Mouse (Mus musculus): ENCODE results near the gene St6gal1. TPM values are rescaled to one million over a fixed set of nuclear protein-coding genes. Genes with fewer than 3 reads are reported as not detected.
A peak's percentile ranks its signal among the peaks of the same experiment; 100 is the strongest.

St6gal1 gene
- polyA plus RNA-seq, 1 experiment from 2014 or later: 60.3 TPM

- H3K27me3 ChIP-seq (ENCODE audit: insufficient read depth, low read length): no peaks in the 10 kb centered on the region
- no peak for TF ChIP-seq CTCF (IDR thresholded peaks at IDR 0.05; ENCODE audit: low read depth)
- ATAC-seq (ENCODE audit: insufficient read depth) (no peak), DNase-seq (no peak)
- H3K4me2 ChIP-seq: no peak overlapping the region
- H3K4me1 ChIP-seq (ENCODE audit: insufficient read depth): no peaks in the 10 kb centered on the region
- no peaks in the 10 kb centered on the region for H3K36me3 ChIP-seq (ENCODE audit: insufficient read depth)
- H3K9ac ChIP-seq: no peak overlapping the region
- H3K4me3 ChIP-seq (ENCODE audit: low read depth, low read length): no peak overlapping the region
- H3K9me3 ChIP-seq (ENCODE audit: low read depth, low read length): no peaks in the 10 kb centered on the region
- no peak overlapping the region for H3K27ac ChIP-seq (ENCODE audit: low read depth)
Observed at GRCm38 (mm10) chr16:23384304-23384703, 159.8 kb downstream of the St6gal1 start.

- Histone ChIP-seq H3K9ac (no peak overlapping the region), H3K27me3 (ENCODE audit: insufficient read depth, low read length) (no peaks in the 10 kb centered on the region), H3K27ac (ENCODE audit: low read depth) (no peak overlapping the region), H3K36me3 (ENCODE audit: insufficient read depth) (no peaks in the 10 kb centered on the region), H3K9me3 (ENCODE audit: low read depth, low read length) (no peaks in the 10 kb centered on the region), H3K4me2 (no peak overlapping the region), H3K4me3 (ENCODE audit: low read depth, low read length) (no peak overlapping the region), H3K4me1 (ENCODE audit: insufficient read depth) (no peaks in the 10 kb centered on the region; the same call in 1 of the 2 replicates)
- no peak for DNase-seq
- 90% methylated on average over 5 of the region's 5 CpGs for WGBS
- TF ChIP-seq CTCF (IDR thresholded peaks at IDR 0.05; ENCODE audit: low read depth): no peak
- ATAC-seq (ENCODE audit: insufficient read depth): no peak
Observed at GRCm38 (mm10) chr16:23397931-23398330, 173.4 kb downstream of the St6gal1 start.

- Histone ChIP-seq H3K4me2 (no peak overlapping the region), H3K27me3 (ENCODE audit: insufficient read depth, low read length) (no peaks in the 10 kb centered on the region), H3K9me3 (ENCODE audit: low read depth, low read length) (no peaks in the 10 kb centered on the region), H3K4me3 (ENCODE audit: low read depth, low read length) (no peak overlapping the region), H3K4me1 (ENCODE audit: insufficient read depth) (no peaks in the 10 kb centered on the region; the same call in 1 of the 2 replicates), H3K36me3 (ENCODE audit: insufficient read depth) (no peaks in the 10 kb centered on the region), H3K27ac (ENCODE audit: low read depth) (no peak overlapping the region), H3K9ac (no peak overlapping the region)
- 18% methylated on average over 4 of the region's 4 CpGs for WGBS
- no peak for TF ChIP-seq CTCF (IDR thresholded peaks at IDR 0.05; ENCODE audit: low read depth)
- DNase-seq (peak; percentile 20), ATAC-seq (ENCODE audit: insufficient read depth) (peak; percentile 76)
Observed at GRCm38 (mm10) chr16:23401463-23401862, 176.9 kb downstream of the St6gal1 start.

- no peak for ATAC-seq (ENCODE audit: insufficient read depth)
- Histone ChIP-seq H3K27me3 (ENCODE audit: insufficient read depth, low read length) (no peaks in the 10 kb centered on the region), H3K36me3 (ENCODE audit: insufficient read depth) (no peaks in the 10 kb centered on the region), H3K4me2 (no peak overlapping the region), H3K27ac (ENCODE audit: low read depth) (no peak overlapping the region), H3K4me1 (ENCODE audit: insufficient read depth) (no peaks in the 10 kb centered on the region; the same call in 1 of the 2 replicates), H3K9ac (no peak overlapping the region), H3K9me3 (ENCODE audit: low read depth, low read length) (no peaks in the 10 kb centered on the region), H3K4me3 (ENCODE audit: low read depth, low read length) (no peak overlapping the region)
- no peak for TF ChIP-seq CTCF (IDR thresholded peaks at IDR 0.05; ENCODE audit: low read depth)
- no peak for DNase-seq
- 50% methylated on average over 3 of the region's 3 CpGs for WGBS
Observed at GRCm38 (mm10) chr16:23401959-23402358, 177.4 kb downstream of the St6gal1 start.

- Histone ChIP-seq H3K4me3 (ENCODE audit: low read depth, low read length) (no peak overlapping the region), H3K9ac (no peak overlapping the region), H3K27me3 (ENCODE audit: insufficient read depth, low read length) (no peaks in the 10 kb centered on the region), H3K4me1 (ENCODE audit: insufficient read depth) (no peaks in the 10 kb centered on the region; the same call in 1 of the 2 replicates), H3K4me2 (no peak overlapping the region), H3K36me3 (ENCODE audit: insufficient read depth) (no peaks in the 10 kb centered on the region), H3K27ac (ENCODE audit: low read depth) (no peak overlapping the region), H3K9me3 (ENCODE audit: low read depth, low read length) (no peaks in the 10 kb centered on the region)
- TF ChIP-seq CTCF (IDR thresholded peaks at IDR 0.05; ENCODE audit: low read depth): peak; percentile 90
- peak; percentile 95 for DNase-seq
- peak; percentile 68 for ATAC-seq (ENCODE audit: insufficient read depth)
- WGBS: 29% methylated on average over 8 of the region's 8 CpGs
Observed at GRCm38 (mm10) chr16:23403008-23403755, 178.6 kb downstream of the St6gal1 start.

Other genes with a start within 250 kb of the St6gal1 start
- not detected in 2 replicates for gene Kng2, start 195.3 kb upstream of the St6gal1 start, polyA plus RNA-seq (2014; fragmentation: Nextera tagmentation; extraction: Ambion mirVana)
- gene Kng1, start 166.9 kb upstream of the St6gal1 start, polyA plus RNA-seq (2014; fragmentation: Nextera tagmentation; extraction: Ambion mirVana): 0.22 and 0.32 TPM in 2 replicates
- gene Eif4a2, start 117.3 kb upstream of the St6gal1 start, polyA plus RNA-seq (2014; fragmentation: Nextera tagmentation; extraction: Ambion mirVana): 194 and 206 TPM in 2 replicates
- 144 and 148 TPM in 2 replicates for gene Rfc4, start 97.0 kb upstream of the St6gal1 start, polyA plus RNA-seq (2014; fragmentation: Nextera tagmentation; extraction: Ambion mirVana)
- not detected in 2 replicates for gene Adipoq, start 78.2 kb upstream of the St6gal1 start, polyA plus RNA-seq (2014; fragmentation: Nextera tagmentation; extraction: Ambion mirVana)
- not detected in 2 replicates for gene Rtp1, start 204.4 kb downstream of the St6gal1 start, polyA plus RNA-seq (2014; fragmentation: Nextera tagmentation; extraction: Ambion mirVana)